Mouse (Mus musculus) layer of hippocampus, postnatal 10 days (tissue): Measurements from ENCODE around the gene Add1. TPM values are rescaled to one million over a fixed set of nuclear protein-coding genes. Genes with fewer than 3 reads are reported as not detected.
A peak's percentile ranks its signal among the peaks of the same experiment; 100 is the strongest.
"Not testable (repeated sequence)": the region's sequence is repeated elsewhere in the genome, so short reads cannot be mapped to it uniquely, and the experiment has no call there.

Experiments used
- DNase-seq, 2 experiments: peaks; one replicate each; pipeline ENCODE4 v3.0.0; 2021; ENCODE audit warnings: low spot score in 2 of 2
- total RNA-seq, 2 experiments: library from RNA; stranded (reverse); gene quantifications; 2 replicates each; pipeline ENCODE4 v1.2.3; 2021

The Add1 gene
- total RNA-seq, 2 experiments from 2014 or later = 348 to 373 TPM

- peak; percentile 50 to 64 for DNase-seq
Measured at GRCm38 (mm10) chr5:34549483-34550221, 23.8 kb upstream of the Add1 start.

- DNase-seq = peak in 1 of 2 experiments; percentile 28
Measured at GRCm38 (mm10) chr5:34550251-34550650, 23.2 kb upstream of the Add1 start.

GRCm38 (mm10) chr5:34551821-34552220 lies 21.6 kb upstream of the Add1 start:
- DNase-seq = no peak

GRCm38 (mm10) chr5:34563854-34564253 lies 9.6 kb upstream of the Add1 start:
- no peak for DNase-seq

- no peak for DNase-seq
Measured at GRCm38 (mm10) chr5:34564291-34564690, 9.2 kb upstream of the Add1 start.

- peak; percentile 26 to 48 for DNase-seq
Measured at GRCm38 (mm10) chr5:34565545-34566283, 7.8 kb upstream of the Add1 start.

- no peak for DNase-seq
Measured at GRCm38 (mm10) chr5:34571551-34571950, 1.9 kb upstream of the Add1 start.

GRCm38 (mm10) chr5:34572568-34572967 lies 896 bp upstream of the Add1 start:
- not testable (repeated sequence) for DNase-seq

GRCm38 (mm10) chr5:34574721-34575120 lies 1.3 kb downstream of the Add1 start:
- DNase-seq = no peak

GRCm38 (mm10) chr5:34576286-34576685 lies 2.8 kb downstream of the Add1 start:
- DNase-seq = no peak

- DNase-seq = no peak
Measured at GRCm38 (mm10) chr5:34578038-34578655, 4.7 kb downstream of the Add1 start.

GRCm38 (mm10) chr5:34579377-34579776 lies 5.9 kb downstream of the Add1 start:
- DNase-seq = no peak

- peak in 1 of 2 experiments; percentile 32 for DNase-seq
Measured at GRCm38 (mm10) chr5:34581671-34582313, 8.3 kb downstream of the Add1 start.

- no peak for DNase-seq
Measured at GRCm38 (mm10) chr5:34582314-34582675, 8.8 kb downstream of the Add1 start.

GRCm38 (mm10) chr5:34585216-34585615 lies 11.8 kb downstream of the Add1 start:
- no peak for DNase-seq

GRCm38 (mm10) chr5:34587881-34588280 lies 14.4 kb downstream of the Add1 start:
- DNase-seq = no peak

GRCm38 (mm10) chr5:34590059-34590458 lies 16.6 kb downstream of the Add1 start:
- no peak for DNase-seq

- DNase-seq = no peak
Measured at GRCm38 (mm10) chr5:34590702-34591101, 17.2 kb downstream of the Add1 start.

- DNase-seq = no peak
Measured at GRCm38 (mm10) chr5:34591388-34592004, 18.0 kb downstream of the Add1 start.

- DNase-seq = not testable (repeated sequence)
Measured at GRCm38 (mm10) chr5:34592224-34592623, 18.8 kb downstream of the Add1 start.

GRCm38 (mm10) chr5:34592666-34593065 lies 19.2 kb downstream of the Add1 start:
- no peak for DNase-seq
